18 mouse cellular contexts compared by ENCODE assay signal in the genomic region with DNA sequence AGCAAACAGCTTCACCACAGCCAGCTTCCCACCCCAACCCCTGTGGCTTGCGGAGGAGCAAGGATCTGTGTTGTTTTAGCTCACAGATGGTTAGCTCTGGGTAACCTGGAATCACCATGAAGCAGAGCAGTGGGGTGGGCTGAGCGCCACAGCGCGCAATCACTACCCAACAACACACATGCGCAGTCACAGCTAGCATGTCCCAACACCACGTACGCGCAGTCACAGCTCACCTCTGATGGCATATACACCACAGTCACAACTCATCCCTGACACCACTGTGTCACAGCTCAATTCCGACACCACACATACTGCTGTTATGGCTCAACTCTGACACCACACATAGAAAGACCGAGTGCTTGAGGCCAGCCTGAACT.
DNase-seq lines count a peak whose midpoint lies in the region; ATAC-seq and TF ChIP-seq lines count a peak whose summit lies in the region.
"Had no signal": no experiment of that assay in that cellular context is flagged by ENCODE, and none has a peak within 500 bp of the region (broad histone marks: within the 10 kb centered on the region; RNA-seq: fewer than 3 reads in every experiment).

No protein-coding gene starts in this region.

- DNase-seq in heart, adult 9 months (ENCODE audit: low spot score in 2 of 2): no peak
- DNase-seq in lung, postnatal 0 days (ENCODE audit: low spot score): peak; percentile 18
- DNase-seq in lung, postnatal 10 days: no peak
- DNase-seq in forebrain, postnatal 0 days: peak; percentile 23
- DNase-seq: cerebellum, adult 9-11 months; gastrocnemius, postnatal 25 days; kidney, adult 9 months; kidney, postnatal 36 days; thymus, postnatal 4 days had no signal

- TF ChIP-seq POLR2A in cortical plate, adult 2 months (IDR thresholded peaks at IDR 0.05; ENCODE audit: extremely low read depth, insufficient read depth, low read length): peak; percentile 59; the same call in 1 of the 2 replicates

- TF ChIP-seq CTCF in lung, postnatal 0 days (IDR thresholded peaks at IDR 0.05): no peak
- no peak for TF ChIP-seq CTCF in cortical plate, adult 2 months (IDR thresholded peaks at IDR 0.05; ENCODE audit: extremely low read depth, insufficient read depth, low read length)
- no peak for TF ChIP-seq CTCF in forebrain, postnatal 0 days (IDR thresholded peaks at IDR 0.05; ENCODE audit: low read depth)

- no peaks in the 10 kb centered on the region for H3K36me3 ChIP-seq in heart, embryonic 14.5 days (ENCODE audit: control insufficient read depth, insufficient read depth, low read length)
- no peaks in the 10 kb centered on the region for H3K36me3 ChIP-seq in lung, postnatal 0 days (ENCODE audit: insufficient read depth, low read length)
- H3K36me3 ChIP-seq in forebrain, postnatal 0 days (ENCODE audit: insufficient read depth): no peaks in the 10 kb centered on the region
- H3K36me3 ChIP-seq in intestine, embryonic 15.5 days: no peaks in the 10 kb centered on the region
- H3K36me3 ChIP-seq: heart, embryonic 12.5 days; hindbrain, embryonic 10.5 days; liver, embryonic 15.5 days had no signal

- no peak overlapping the region for H3K4me3 ChIP-seq in heart, embryonic 14.5 days (ENCODE audit: control insufficient read depth in 1 of 2, insufficient read depth in 1 of 2, low read depth in 1 of 2, low read length in 2 of 2)
- H3K4me3 ChIP-seq in lung, postnatal 0 days (ENCODE audit: low read depth, low read length): no peak overlapping the region
- H3K4me3 ChIP-seq in cortical plate, adult 2 months (ENCODE audit: insufficient read depth, low read length): no peak overlapping the region
- no peak overlapping the region for H3K4me3 ChIP-seq in forebrain, postnatal 0 days (ENCODE audit: low read depth, low read length)
- H3K4me3 ChIP-seq in intestine, embryonic 15.5 days (replicated peaks): no peak overlapping the region
- H3K4me3 ChIP-seq: heart, embryonic 12.5 days; hindbrain, embryonic 10.5 days; liver, embryonic 15.5 days had no signal

- ATAC-seq in heart, embryonic 14.5 days (ENCODE audit: insufficient number of reproducible peaks, insufficient read depth, low FRiP score, low read depth): peak; percentile 34; the same call in 1 of the 2 replicates
- peak; percentile 28; the same call in 1 of the 2 replicates for ATAC-seq in lung, postnatal 0 days
- ATAC-seq in forebrain, postnatal 0 days: peak; percentile 55
- ATAC-seq in intestine, embryonic 15.5 days: no peak
- ATAC-seq: midbrain, embryonic 16.5 days had no signal

- no peaks in the 10 kb centered on the region for H3K9me3 ChIP-seq in heart, embryonic 14.5 days (ENCODE audit: control insufficient read depth, low read length)
- no peaks in the 10 kb centered on the region for H3K9me3 ChIP-seq in lung, postnatal 0 days (ENCODE audit: low read length)
- H3K9me3 ChIP-seq in forebrain, postnatal 0 days (ENCODE audit: low read length): no peaks in the 10 kb centered on the region
- no peaks in the 10 kb centered on the region for H3K9me3 ChIP-seq in intestine, embryonic 15.5 days
- H3K9me3 ChIP-seq: heart, embryonic 12.5 days; hindbrain, embryonic 10.5 days; liver, embryonic 15.5 days had no signal

- WGBS in heart, embryonic 14.5 days: 90% methylated on average over 10 of the region's 10 CpGs
- 92% methylated on average over 10 of the region's 10 CpGs for WGBS in lung, postnatal 0 days
- 94% methylated on average over 10 of the region's 10 CpGs for WGBS in forebrain, postnatal 0 days
- WGBS in intestine, embryonic 15.5 days: 95% methylated on average over 10 of the region's 10 CpGs

- no peak for TF ChIP-seq EP300 in lung, postnatal 0 days (IDR thresholded peaks at IDR 0.05)

- H3K4me2 ChIP-seq in heart, embryonic 14.5 days (ENCODE audit: low read length): no peak overlapping the region
- H3K4me2 ChIP-seq in lung, postnatal 0 days (replicated peaks; ENCODE audit: low read depth, low read length): no peak overlapping the region
- no peak overlapping the region for H3K4me2 ChIP-seq in forebrain, postnatal 0 days (ENCODE audit: low read depth)
- no peak overlapping the region for H3K4me2 ChIP-seq in intestine, embryonic 15.5 days (replicated peaks)
- H3K4me2 ChIP-seq: heart, embryonic 12.5 days; liver, embryonic 15.5 days had no signal

- no peaks in the 10 kb centered on the region for H3K27me3 ChIP-seq in heart, embryonic 14.5 days (ENCODE audit: control insufficient read depth, insufficient read depth, low read length)
- no peaks in the 10 kb centered on the region for H3K27me3 ChIP-seq in lung, postnatal 0 days (replicated peaks; ENCODE audit: insufficient read depth, low read length)
- no peaks in the 10 kb centered on the region for H3K27me3 ChIP-seq in forebrain, postnatal 0 days (ENCODE audit: insufficient read depth, low read length)
- no peaks in the 10 kb centered on the region for H3K27me3 ChIP-seq in intestine, embryonic 15.5 days (replicated peaks)
- H3K27me3 ChIP-seq: heart, embryonic 12.5 days; liver, embryonic 15.5 days had no signal

- H3K4me1 ChIP-seq in heart, embryonic 14.5 days (ENCODE audit: control insufficient read depth in 2 of 2, insufficient read depth in 2 of 2, low read length in 2 of 2): no peaks in the 10 kb centered on the region
- 0 out of 2 replicates have a peak, but pooled peaks cover 5% of the 10 kb centered on the region for H3K4me1 ChIP-seq in lung, postnatal 0 days (ENCODE audit: insufficient read depth, low read depth, low read length)
- H3K4me1 ChIP-seq in cortical plate, adult 2 months (ENCODE audit: control insufficient read depth, insufficient read depth, low read length): peaks cover 4% of the 10 kb centered on the region
- H3K4me1 ChIP-seq in forebrain, postnatal 0 days (ENCODE audit: insufficient read depth): peaks cover 5% of the 10 kb centered on the region; the same call in 1 of the 2 replicates
- H3K4me1 ChIP-seq in intestine, embryonic 15.5 days (replicated peaks): no peaks in the 10 kb centered on the region
- H3K4me1 ChIP-seq: hindbrain, embryonic 10.5 days; liver, embryonic 15.5 days had no signal

- no peak overlapping the region for H3K9ac ChIP-seq in heart, embryonic 14.5 days (ENCODE audit: low read length)
- H3K9ac ChIP-seq in lung, postnatal 0 days (replicated peaks; ENCODE audit: low read depth): no peak overlapping the region
- H3K9ac ChIP-seq in forebrain, postnatal 0 days: no peak overlapping the region
- no peak overlapping the region for H3K9ac ChIP-seq in intestine, embryonic 15.5 days
- H3K9ac ChIP-seq: heart, embryonic 12.5 days; liver, embryonic 15.5 days had no signal

- no peak overlapping the region for H3K27ac ChIP-seq in heart, embryonic 14.5 days (replicated peaks in 1 of 2; ENCODE audit: control insufficient read depth in 1 of 2, insufficient read depth in 1 of 2, low read depth in 2 of 2, low read length in 2 of 2)
- H3K27ac ChIP-seq in lung, postnatal 0 days (ENCODE audit: low read length): no peak overlapping the region
- peak overlapping the region; percentile 26; the same call in 1 of the 2 replicates for H3K27ac ChIP-seq in cortical plate, adult 2 months (ENCODE audit: insufficient read depth, low read length)
- H3K27ac ChIP-seq in forebrain, postnatal 0 days (ENCODE audit: low read depth, low read length): peak overlapping the region; percentile 22; the same call in 1 of the 2 replicates
- H3K27ac ChIP-seq in intestine, embryonic 15.5 days: no peak overlapping the region
- H3K27ac ChIP-seq: liver, embryonic 15.5 days; macrophage; stomach, postnatal 0 days had no signal

Comparison
In these comparisons a context has a peak if more than half of its experiments do, and no peak if none do; other contexts are left out.
1. DNase-seq: peak in lung, postnatal 0 days (single experiment) and forebrain, postnatal 0 days (single experiment); none in heart, adult 9 months (0 of 2) and lung, postnatal 10 days (single experiment).
2. H3K27ac ChIP-seq: peak in cortical plate, adult 2 months (single experiment) and forebrain, postnatal 0 days (single experiment); none in heart, embryonic 14.5 days (0 of 2), lung, postnatal 0 days (single experiment) and intestine, embryonic 15.5 days (single experiment).